Mouse (Mus musculus) bone marrow macrophage, adult 2 months (primary cell): Measurements from ENCODE around the gene Noxo1.

ENCODE experiments used
- CTCF ChIP-seq: IDR thresholded peaks from 2 replicates; pipeline ENCODE4 v1.5.1; 2012; ENCODE audit warnings: low read depth, mild to moderate bottlenecking, low read length, moderate library complexity
- POLR2A ChIP-seq: IDR thresholded peaks from 2 replicates; pipeline ENCODE4 v1.6.1; 2012; ENCODE audit warnings: mild to moderate bottlenecking, low read depth, low read length, borderline replicate concordance

DNA sequence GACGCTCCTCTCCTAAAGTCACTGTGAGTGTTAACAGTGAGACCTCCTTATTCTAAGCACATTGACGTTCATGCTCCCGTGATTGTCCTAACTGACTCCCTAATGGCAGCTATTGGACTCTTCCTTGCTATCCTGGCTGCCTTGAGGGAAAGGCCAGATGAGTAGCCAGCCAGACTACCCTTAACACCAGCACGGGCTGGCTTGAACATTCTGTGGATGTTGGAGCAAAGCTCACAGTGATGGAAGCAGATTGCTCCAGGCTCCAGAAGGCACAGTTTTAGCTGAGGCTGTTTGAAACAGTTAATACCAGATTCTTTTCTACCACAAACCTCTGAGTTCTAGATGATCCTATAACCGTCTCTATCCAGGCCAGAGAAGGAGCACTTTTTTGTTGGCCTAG, 47.9 kb downstream of the Noxo1 start:
- TF ChIP-seq CTCF: no peak
- TF ChIP-seq POLR2A: no peak
